Mouse (Mus musculus) lung, embryonic 14.5 days (tissue): ENCODE data around the gene Parvg. TPM values are rescaled to one million over a fixed set of nuclear protein-coding genes. Genes with fewer than 3 reads are reported as not detected.

Experiments
- ATAC-seq: fragments of 200-750 bp; cut with Nextera tagmentation; 2 replicates; pipeline ENCODE4 v1.8.0; 2017; ENCODE audit warnings: mild to moderate bottlenecking, moderate TSS enrichment, moderate library complexity; ENCODE audit not compliant: insufficient read depth
- DNase-seq: peaks from one replicate; pipeline ENCODE4 v3.0.0-alpha.2; 2015
- H3K27ac ChIP-seq: fragments of 300-500 bp; sonication (generic); 2 replicates; pipeline ENCODE4 v1.5.1; 2014; ENCODE audit warnings: low read depth, mild to moderate bottlenecking, moderate library complexity
- H3K27me3 ChIP-seq: fragments of 300-500 bp; sonication (generic); 2 replicates; pipeline ENCODE4 v1.6.1; 2014; ENCODE audit warnings: low read length, control low read depth; ENCODE audit not compliant: insufficient read depth
- H3K36me3 ChIP-seq: fragments of 300-500 bp; sonication (generic); 2 replicates; pipeline ENCODE4 v1.6.1; 2014; ENCODE audit warnings: control low read depth; ENCODE audit not compliant: insufficient read depth
- H3K4me1 ChIP-seq: fragments of 300-500 bp; sonication (generic); 2 replicates; pipeline ENCODE4 v1.6.1; 2014; ENCODE audit warnings: antibody characterized with exemption, control low read depth; ENCODE audit not compliant: insufficient read depth
- H3K4me2 ChIP-seq: fragments of 300-500 bp; sonication (generic); 2 replicates; pipeline ENCODE4 v1.6.1; 2014; ENCODE audit warnings: mild to moderate bottlenecking
- H3K4me3 ChIP-seq: fragments of 300-500 bp; sonication (generic); 2 replicates; pipeline ENCODE4 v1.5.1; 2014; ENCODE audit warnings: low read depth, low read length
- H3K9ac ChIP-seq: fragments of 300-500 bp; sonication (generic); 2 replicates; pipeline ENCODE4 v1.6.1; 2014
- H3K9me3 ChIP-seq: fragments of 300-500 bp; sonication (generic); 2 replicates; pipeline ENCODE4 v1.6.1; 2016; ENCODE audit warnings: low read depth, low read length, control low read depth
- CTCF ChIP-seq: IDR thresholded peaks from 2 replicates; pipeline ENCODE4 v1.5.1; 2016; ENCODE audit warnings: antibody characterized with exemption, low read depth
- WGBS: fragments of 180-500 bp; shearing (Covaris S2); extraction: QIAGEN DNeasy Blood & Tissue Kit; methylation state at CpG from one replicate; pipeline ENCODE4 v1.1.7; 2014; 5-methylcytosine and 5-hydroxymethylcytosine counted together
- polyA plus RNA-seq: library from polyadenylated mRNA; unstranded; fragments of >200 nt; fragmentation: Nextera tagmentation; extraction: Ambion mirVana; gene quantifications from 2 replicates; pipeline ENCODE4 v1.2.1, GENCODE M21; 2014

The Parvg gene
- polyA plus RNA-seq: 1.5 and 1.7 TPM in 2 replicates

- H3K4me2 ChIP-seq: no peak within 1 kb of the TSS
- no peaks in the 10 kb centered on the region for H3K4me1 ChIP-seq
- ATAC-seq: no peak
- no peaks in the 10 kb centered on the region for H3K9me3 ChIP-seq
- no peak within 1 kb of the TSS for H3K9ac ChIP-seq
- DNase-seq: no peak
- WGBS: 76% methylated on average over 10 of the region's 10 CpGs
- H3K27ac ChIP-seq: no peak within 1 kb of the TSS
- no peak for TF ChIP-seq CTCF
- H3K4me3 ChIP-seq: no peak within 1 kb of the TSS
- H3K27me3 ChIP-seq: no peaks in the 10 kb centered on the region
- no peaks in the 10 kb centered on the region for H3K36me3 ChIP-seq
Observed at GRCm38 (mm10) chr15:84323966-84324869, at the start of gene Parvg. TSS of gene Parvg (plus strand) at chr15:84324026.

DNA sequence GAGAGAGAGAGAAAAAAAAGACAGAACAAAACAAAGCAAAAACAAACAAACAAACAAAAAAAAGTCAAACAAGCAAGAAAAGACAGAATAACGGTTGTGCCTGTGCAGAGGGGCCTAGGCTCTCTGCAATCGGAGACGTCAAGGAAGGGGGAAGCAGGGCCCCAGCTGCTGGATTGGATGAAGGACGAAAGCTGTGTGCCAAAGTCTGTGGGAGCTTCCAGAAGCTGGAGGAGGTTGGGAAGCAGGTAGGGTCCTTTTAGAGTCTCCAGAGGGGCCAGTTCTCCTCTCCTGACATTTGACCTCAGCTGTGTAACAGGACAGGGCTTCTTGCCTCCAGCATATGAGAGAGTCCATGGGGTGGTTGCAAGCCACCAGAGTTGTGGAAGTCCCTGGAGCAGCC lies 47.8 kb upstream of the Parvg start:
- no peak for DNase-seq
- H3K36me3 ChIP-seq: no peaks in the 10 kb centered on the region
- no peak overlapping the region for H3K9ac ChIP-seq
- no peaks in the 10 kb centered on the region for H3K4me1 ChIP-seq
- H3K4me2 ChIP-seq: no peak overlapping the region
- WGBS: 62% methylated on average over 4 of the region's 4 CpGs
- no peaks in the 10 kb centered on the region for H3K9me3 ChIP-seq
- H3K27ac ChIP-seq: no peak overlapping the region
- no peaks in the 10 kb centered on the region for H3K27me3 ChIP-seq
- H3K4me3 ChIP-seq: no peak overlapping the region
- no peak for ATAC-seq
- no peak for TF ChIP-seq CTCF

DNA sequence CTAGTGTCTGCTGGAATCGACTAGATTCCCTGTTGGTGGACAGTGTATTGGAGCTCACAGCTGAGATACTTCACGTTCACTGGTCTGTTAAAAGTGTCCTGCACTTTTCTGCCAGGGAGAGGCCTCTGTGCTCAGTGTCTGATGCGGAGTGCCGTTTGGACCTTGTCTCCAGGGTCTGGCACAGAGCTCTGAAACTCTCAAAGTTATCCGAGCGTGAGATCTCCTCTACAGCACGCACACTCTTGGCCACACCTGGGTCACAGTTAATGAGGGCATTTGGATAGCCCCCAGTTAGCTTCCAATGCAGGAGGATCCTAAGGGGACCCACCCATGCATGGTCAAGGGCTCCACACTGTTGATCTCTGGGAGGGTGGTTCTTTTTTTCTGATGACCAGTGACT lies 45.7 kb upstream of the Parvg start:
- Histone ChIP-seq H3K4me2 (no peak overlapping the region), H3K36me3 (no peaks in the 10 kb centered on the region), H3K9me3 (no peaks in the 10 kb centered on the region), H3K27me3 (no peaks in the 10 kb centered on the region), H3K4me1 (no peaks in the 10 kb centered on the region), H3K9ac (no peak overlapping the region), H3K27ac (no peak overlapping the region), H3K4me3 (no peak overlapping the region)
- TF ChIP-seq CTCF: no peak
- ATAC-seq: no peak
- WGBS: 79% methylated on average over 7 of the region's 7 CpGs
- no peak for DNase-seq

GRCm38 (mm10) chr15:84278656-84279055 lies 45.2 kb upstream of the Parvg start:
- no peak for TF ChIP-seq CTCF
- H3K4me1 ChIP-seq: no peaks in the 10 kb centered on the region
- no peaks in the 10 kb centered on the region for H3K36me3 ChIP-seq
- WGBS: 61% methylated on average over 7 of the region's 7 CpGs
- H3K4me2 ChIP-seq: no peak overlapping the region
- H3K9me3 ChIP-seq: no peaks in the 10 kb centered on the region
- DNase-seq: no peak
- no peak for ATAC-seq
- no peak overlapping the region for H3K4me3 ChIP-seq
- no peak overlapping the region for H3K27ac ChIP-seq
- no peak overlapping the region for H3K9ac ChIP-seq
- no peaks in the 10 kb centered on the region for H3K27me3 ChIP-seq

GRCm38 (mm10) chr15:84280309-84280708 lies 43.5 kb upstream of the Parvg start:
- no peak for DNase-seq
- no peaks in the 10 kb centered on the region for H3K4me1 ChIP-seq
- TF ChIP-seq CTCF: no peak
- 71% methylated on average over 8 of the region's 8 CpGs for WGBS
- no peak for ATAC-seq
- H3K9ac ChIP-seq: no peak overlapping the region
- H3K4me3 ChIP-seq: no peak overlapping the region
- H3K36me3 ChIP-seq: no peaks in the 10 kb centered on the region
- H3K27ac ChIP-seq: no peak overlapping the region
- no peaks in the 10 kb centered on the region for H3K27me3 ChIP-seq
- no peaks in the 10 kb centered on the region for H3K9me3 ChIP-seq
- no peak overlapping the region for H3K4me2 ChIP-seq

DNA sequence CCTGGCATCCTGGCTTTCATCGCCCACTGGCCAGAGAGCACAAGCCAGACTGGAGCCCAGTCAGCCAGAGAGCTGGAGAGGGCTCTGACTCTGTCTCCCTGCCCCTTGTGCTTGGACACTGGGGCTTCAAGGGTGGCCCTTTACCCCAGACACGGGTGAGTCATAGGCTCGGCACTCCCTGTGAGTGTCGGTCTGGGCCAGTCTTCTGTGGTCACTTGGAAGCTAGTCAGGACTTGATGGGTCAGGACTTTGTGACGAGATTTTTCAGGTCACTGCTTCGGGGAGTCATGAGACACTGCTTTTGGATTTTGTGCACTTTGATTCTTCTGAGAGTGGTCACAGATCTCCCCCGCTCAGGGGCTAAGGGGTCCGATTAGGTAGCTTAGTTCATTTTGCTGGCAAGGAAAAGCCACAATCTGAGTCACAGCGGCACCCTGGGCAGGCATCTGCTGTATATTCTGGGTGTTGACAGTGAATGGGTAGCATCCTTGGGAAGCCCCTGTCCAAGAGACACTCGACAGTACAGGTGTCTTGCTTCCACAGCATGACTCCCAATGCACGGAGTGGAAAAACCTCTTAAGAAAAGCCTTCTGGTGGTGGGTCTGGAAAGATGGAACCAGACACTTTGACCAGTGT lies 43.0 kb upstream of the Parvg start:
- no peak overlapping the region for H3K4me2 ChIP-seq
- WGBS: 81% methylated on average over 11 of the region's 11 CpGs
- DNase-seq (no peak), ATAC-seq (no peak)
- H3K36me3 ChIP-seq: no peaks in the 10 kb centered on the region
- TF ChIP-seq CTCF: no peak
- no peaks in the 10 kb centered on the region for H3K9me3 ChIP-seq
- no peaks in the 10 kb centered on the region for H3K4me1 ChIP-seq
- no peak overlapping the region for H3K4me3 ChIP-seq
- no peak overlapping the region for H3K9ac ChIP-seq
- no peak overlapping the region for H3K27ac ChIP-seq
- H3K27me3 ChIP-seq: no peaks in the 10 kb centered on the region
